Mouse (Mus musculus): ENCODE data around the gene Nfib. TPM values are rescaled to one million over a fixed set of nuclear protein-coding genes. Genes with fewer than 3 reads are reported as not detected.

Nfib gene
- polyA plus RNA-seq, 1 experiment from 2014 or later: 41.4 TPM

DNA sequence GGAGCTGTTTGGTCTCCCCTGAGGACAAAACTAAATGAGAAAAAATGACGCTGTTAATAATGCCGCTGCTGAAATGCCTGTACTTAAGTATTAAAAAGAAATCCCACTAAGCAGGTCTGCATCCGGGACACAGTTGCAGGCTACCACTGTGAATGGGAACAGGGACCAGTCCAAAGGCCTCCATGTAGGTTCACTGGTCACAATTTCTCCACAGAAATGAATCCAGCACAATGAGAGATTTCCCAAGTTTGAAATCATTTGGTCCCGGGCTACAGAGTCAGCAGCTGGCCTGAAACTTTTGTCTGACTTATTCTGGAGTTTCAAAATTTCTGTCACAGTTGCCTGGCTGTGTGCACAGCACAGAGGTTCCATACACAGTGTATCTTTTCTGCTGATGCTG lies 195.8 kb downstream of the Nfib start:
- Histone ChIP-seq H3K27me3 (replicated peaks) (no peaks in the 10 kb centered on the region), H3K9ac (0 out of 2 replicates have a peak overlapping the region, but pooled peaks have one; percentile 3), H3K9me3 (no peaks in the 10 kb centered on the region), H3K36me3 (no peaks in the 10 kb centered on the region), H3K4me1 (replicated peaks) (peaks cover 16% of the 10 kb centered on the region), H3K4me3 (replicated peaks) (no peak overlapping the region), H3K27ac (peak overlapping the region; percentile 100), H3K4me2 (replicated peaks) (peak overlapping the region; percentile 12)
- 28% methylated on average over 4 of the region's 4 CpGs for WGBS
- no peak for ATAC-seq

DNA sequence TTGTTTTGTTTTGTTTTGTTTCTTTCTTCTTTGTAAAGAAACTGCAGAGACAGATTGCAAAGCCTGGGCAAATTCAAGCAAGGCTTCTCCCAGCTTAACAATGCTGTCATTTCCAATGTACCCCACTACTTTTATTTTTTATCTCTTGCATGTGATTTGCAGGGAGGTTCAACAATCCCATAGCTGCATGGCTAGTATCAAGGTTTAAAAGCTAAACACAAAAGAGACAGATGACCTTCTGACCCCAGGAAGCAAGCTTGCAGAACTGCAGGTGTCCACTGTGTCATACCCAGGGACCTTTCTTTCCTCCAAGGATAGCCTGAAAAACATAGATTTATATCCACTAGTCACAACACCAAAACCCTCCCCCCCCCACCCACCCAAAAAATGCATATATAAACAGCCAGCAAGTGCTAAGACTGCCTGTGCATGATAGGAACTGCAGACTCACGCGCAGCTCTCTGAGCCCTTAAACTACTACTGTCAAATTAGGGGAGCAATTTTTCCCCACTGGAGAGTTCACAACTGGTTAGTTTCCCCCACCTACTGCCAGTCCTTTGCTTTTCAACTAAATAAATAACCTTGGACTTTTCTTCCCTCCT lies 196.3 kb downstream of the Nfib start:
- H3K4me1 ChIP-seq (replicated peaks): peaks cover 16% of the 10 kb centered on the region
- no peaks in the 10 kb centered on the region for H3K27me3 ChIP-seq (replicated peaks)
- H3K4me2 ChIP-seq (replicated peaks): peak overlapping the region; percentile 12
- H3K4me3 ChIP-seq (replicated peaks): no peak overlapping the region
- H3K36me3 ChIP-seq: no peaks in the 10 kb centered on the region
- H3K9me3 ChIP-seq: no peaks in the 10 kb centered on the region
- H3K9ac ChIP-seq: no peak overlapping the region
- no peak for ATAC-seq
- WGBS: 39% methylated on average over 2 of the region's 2 CpGs
- peak overlapping the region; percentile 100 for H3K27ac ChIP-seq

DNA sequence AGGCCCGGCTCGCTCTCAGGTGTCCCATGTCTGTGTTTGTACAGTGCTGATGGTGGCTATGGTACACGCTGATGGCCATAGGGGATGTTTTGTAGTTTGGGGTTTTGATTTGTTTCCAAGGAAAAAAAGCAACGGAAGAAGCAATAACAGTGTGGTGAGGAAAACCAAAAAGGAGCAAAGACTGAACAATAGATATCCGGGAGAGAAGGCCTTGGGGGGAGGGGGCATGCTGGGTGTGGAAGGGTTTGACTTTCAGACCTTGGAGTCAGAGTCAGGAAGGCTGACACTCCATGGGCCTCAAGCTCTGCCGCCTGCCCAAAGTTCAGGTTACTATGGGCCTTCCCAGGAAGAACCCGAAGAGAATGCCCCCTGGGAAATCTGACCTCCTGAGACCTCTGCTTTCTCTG lies 197.3 kb downstream of the Nfib start:
- H3K27me3 ChIP-seq (replicated peaks): no peaks in the 10 kb centered on the region

DNA sequence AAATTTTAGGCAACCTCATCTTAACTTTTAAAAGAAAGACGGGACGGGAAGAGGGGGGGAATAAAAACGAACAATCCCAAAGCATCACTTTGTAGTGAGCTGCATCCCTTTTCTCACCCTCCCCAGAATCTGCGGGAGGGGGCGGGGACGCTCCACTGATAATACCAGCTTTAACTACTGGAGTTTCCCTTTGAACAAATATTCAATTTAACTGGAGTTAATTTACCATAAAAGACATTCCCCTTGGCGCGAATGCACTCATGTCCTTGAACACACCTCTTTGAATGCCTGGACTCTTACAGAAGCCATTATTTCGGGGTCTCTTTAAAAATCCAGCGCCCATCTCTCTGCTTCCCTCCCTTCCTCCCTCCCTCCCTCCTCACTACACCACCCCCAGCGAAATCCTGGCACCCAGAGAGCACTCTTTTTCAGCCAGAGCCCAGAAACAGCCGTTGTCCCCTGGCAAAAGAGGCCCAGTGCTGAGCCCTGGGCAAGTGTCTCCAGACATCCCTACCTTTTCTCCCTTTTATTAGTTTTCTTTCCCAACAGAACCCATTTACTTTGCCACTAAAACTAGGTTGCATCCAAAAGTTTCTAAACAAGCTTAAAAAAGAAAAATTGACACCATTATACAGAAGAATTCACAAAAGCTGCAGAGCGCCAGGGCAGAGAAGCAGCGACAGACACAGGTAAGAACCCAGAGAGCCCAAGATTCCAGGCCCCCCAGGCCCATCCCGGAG lies 197.8 kb downstream of the Nfib start:
- Histone ChIP-seq H3K4me2 (replicated peaks) (peak overlapping the region; percentile 97), H3K27me3 (replicated peaks) (no peaks in the 10 kb centered on the region), H3K4me3 (replicated peaks) (peak overlapping the region; percentile 95), H3K9ac (peak overlapping the region; percentile 99), H3K27ac (peak overlapping the region; percentile 100), H3K4me1 (replicated peaks) (peaks cover 16% of the 10 kb centered on the region), H3K9me3 (no peaks in the 10 kb centered on the region), H3K36me3 (no peaks in the 10 kb centered on the region)
- WGBS: 8% methylated on average over 15 of the region's 15 CpGs
- no peak for ATAC-seq

More for the DNA sequence above, 197.3 kb downstream of the Nfib start:
- peak overlapping the region; percentile 95 for H3K4me3 ChIP-seq (replicated peaks)
- H3K4me2 ChIP-seq (replicated peaks): peak overlapping the region; percentile 97
- H3K27ac ChIP-seq: peak overlapping the region; percentile 100
- 20% methylated on average over 7 of the region's 7 CpGs for WGBS
- no peaks in the 10 kb centered on the region for H3K9me3 ChIP-seq
- H3K9ac ChIP-seq: peak overlapping the region; percentile 39
- no peak for ATAC-seq
- H3K4me1 ChIP-seq (replicated peaks): peaks cover 16% of the 10 kb centered on the region
- H3K36me3 ChIP-seq: no peaks in the 10 kb centered on the region

DNA sequence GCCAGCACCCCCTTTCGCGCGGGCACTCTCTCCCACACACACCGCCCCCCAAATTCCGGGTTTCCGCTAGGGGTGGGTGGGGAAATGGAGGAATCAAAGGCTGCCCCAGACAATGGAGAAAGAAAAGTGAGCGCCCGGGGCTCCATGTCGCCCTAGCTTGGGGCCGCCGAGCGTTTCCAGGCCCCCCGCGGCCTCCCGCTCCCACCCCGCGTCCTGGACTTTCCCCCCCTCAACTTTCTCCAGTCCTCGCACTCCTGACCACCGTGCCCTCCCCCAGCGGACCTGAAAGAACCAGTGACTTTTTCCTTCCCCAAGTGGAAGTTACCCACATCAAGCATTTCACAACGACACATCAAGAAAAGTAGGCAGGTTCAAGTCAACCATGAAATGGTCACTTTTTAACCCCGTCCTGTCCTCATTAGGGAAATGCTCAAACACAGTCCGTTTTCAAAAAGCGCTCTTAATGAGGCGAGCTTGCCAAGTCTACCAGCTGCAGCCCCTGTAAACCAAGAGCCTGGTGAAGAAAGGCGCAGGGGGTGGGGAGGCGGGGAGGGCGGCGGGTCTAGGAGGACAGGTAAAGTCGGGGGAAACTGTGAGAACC lies 198.7 kb downstream of the Nfib start:
- no peaks in the 10 kb centered on the region for H3K36me3 ChIP-seq
- H3K4me3 ChIP-seq (replicated peaks): peak overlapping the region; percentile 95
- H3K27ac ChIP-seq: peak overlapping the region; percentile 100
- peak; percentile 41 for ATAC-seq
- no peaks in the 10 kb centered on the region for H3K9me3 ChIP-seq
- WGBS: under 1% methylated on average over 30 of the region's 30 CpGs
- peak overlapping the region; percentile 97 for H3K4me2 ChIP-seq (replicated peaks)
- H3K27me3 ChIP-seq (replicated peaks): no peaks in the 10 kb centered on the region
- peaks cover 16% of the 10 kb centered on the region for H3K4me1 ChIP-seq (replicated peaks)
- peak overlapping the region; percentile 99 for H3K9ac ChIP-seq

DNA sequence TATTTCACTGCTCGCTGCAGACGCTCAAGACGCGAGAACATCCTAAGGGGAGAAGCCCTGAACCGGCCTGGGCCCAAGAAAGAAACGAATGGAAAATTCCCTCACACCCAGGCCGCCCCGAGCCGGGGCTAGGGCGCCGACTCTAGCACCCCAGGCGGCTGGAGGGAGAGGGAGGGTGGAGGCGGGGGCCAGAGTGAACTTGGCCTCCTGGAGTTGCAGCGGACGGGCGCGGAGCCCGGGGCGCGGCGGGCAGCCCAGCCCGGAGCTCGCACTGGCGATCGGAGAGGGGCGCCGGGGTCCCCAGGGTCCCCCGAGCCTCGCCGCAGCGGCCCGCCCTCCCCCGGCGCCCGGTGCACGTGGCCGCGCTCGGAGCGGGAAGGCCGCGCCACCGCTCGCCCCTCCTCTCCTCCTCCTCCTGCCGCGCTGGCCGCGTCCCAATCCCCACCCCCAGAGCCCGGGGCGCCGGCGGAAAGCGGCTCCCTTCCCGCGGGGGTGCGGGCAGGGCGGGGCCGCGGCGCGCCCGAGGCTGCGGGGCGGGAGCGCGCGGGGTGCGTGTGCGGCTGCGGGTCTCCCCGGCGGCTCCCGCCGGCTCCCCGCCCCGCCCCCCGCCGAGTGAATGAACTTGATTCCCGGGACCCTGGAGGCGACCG lies 199.3 kb downstream of the Nfib start:
- Histone ChIP-seq H3K4me3 (replicated peaks) (peak overlapping the region; percentile 95), H3K4me1 (replicated peaks) (peaks cover 16% of the 10 kb centered on the region), H3K36me3 (no peaks in the 10 kb centered on the region), H3K9ac (peak overlapping the region; percentile 99), H3K4me2 (replicated peaks) (peak overlapping the region; percentile 97), H3K27me3 (replicated peaks) (no peaks in the 10 kb centered on the region), H3K27ac (peak overlapping the region; percentile 100), H3K9me3 (no peaks in the 10 kb centered on the region)
- under 1% methylated on average over 50 of the region's 81 CpGs for WGBS
- peak; percentile 77 for ATAC-seq

DNA sequence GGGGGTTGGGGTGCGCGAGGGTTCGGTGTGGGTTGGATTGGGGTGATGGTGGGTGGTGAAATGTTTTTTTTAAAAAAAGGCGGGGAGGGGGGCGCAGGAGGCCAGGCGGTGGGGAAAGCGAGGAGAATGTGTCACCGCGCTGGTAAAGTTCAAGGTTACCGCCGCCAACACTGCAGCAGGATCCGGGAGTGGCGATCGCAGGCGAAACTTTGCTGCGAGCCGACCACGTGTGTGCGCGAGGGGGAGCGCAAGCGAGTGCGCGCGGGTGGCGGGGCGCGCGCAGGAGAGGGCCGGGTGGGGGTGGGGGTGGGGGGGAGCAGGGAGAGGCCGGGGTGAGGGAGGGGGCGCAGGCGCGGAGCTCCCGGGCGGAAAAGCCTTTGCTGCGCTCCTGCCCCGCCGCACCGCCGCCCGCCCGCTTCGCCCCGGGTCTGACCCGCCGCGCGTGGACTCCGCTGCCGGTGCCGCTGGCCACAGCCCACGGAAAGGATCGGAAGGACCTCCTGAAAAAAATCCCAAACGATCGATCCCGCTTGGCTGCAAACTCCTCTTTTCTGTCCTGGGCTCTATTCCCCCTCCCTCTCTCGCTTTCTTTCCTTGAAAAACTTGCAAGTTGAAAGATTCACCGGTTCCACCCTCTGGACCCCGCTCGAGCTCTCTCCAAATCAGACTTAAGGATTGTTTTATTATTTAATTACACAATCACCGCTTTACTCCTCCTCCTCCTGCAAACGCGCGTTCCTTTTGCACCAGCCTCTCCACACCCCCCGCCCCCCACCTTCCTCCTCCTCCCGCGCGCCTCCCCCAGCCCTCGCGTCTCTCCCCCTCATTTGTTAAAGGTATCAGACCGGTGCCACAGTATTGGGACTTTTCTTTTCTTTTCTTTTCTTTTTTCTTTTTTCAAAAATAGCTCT lies 200.2 kb downstream of the Nfib start:
- Histone ChIP-seq H3K4me2 (replicated peaks) (peak overlapping the region; percentile 97), H3K27ac (peak overlapping the region; percentile 100), H3K9ac (peak overlapping the region; percentile 99), H3K4me1 (replicated peaks) (peaks cover 17% of the 10 kb centered on the region), H3K4me3 (replicated peaks) (peak overlapping the region; percentile 95), H3K36me3 (no peaks in the 10 kb centered on the region), H3K9me3 (no peaks in the 10 kb centered on the region), H3K27me3 (replicated peaks) (no peaks in the 10 kb centered on the region)
- under 1% methylated on average over 53 of the region's 72 CpGs for WGBS
- peak; percentile 67 for ATAC-seq

DNA sequence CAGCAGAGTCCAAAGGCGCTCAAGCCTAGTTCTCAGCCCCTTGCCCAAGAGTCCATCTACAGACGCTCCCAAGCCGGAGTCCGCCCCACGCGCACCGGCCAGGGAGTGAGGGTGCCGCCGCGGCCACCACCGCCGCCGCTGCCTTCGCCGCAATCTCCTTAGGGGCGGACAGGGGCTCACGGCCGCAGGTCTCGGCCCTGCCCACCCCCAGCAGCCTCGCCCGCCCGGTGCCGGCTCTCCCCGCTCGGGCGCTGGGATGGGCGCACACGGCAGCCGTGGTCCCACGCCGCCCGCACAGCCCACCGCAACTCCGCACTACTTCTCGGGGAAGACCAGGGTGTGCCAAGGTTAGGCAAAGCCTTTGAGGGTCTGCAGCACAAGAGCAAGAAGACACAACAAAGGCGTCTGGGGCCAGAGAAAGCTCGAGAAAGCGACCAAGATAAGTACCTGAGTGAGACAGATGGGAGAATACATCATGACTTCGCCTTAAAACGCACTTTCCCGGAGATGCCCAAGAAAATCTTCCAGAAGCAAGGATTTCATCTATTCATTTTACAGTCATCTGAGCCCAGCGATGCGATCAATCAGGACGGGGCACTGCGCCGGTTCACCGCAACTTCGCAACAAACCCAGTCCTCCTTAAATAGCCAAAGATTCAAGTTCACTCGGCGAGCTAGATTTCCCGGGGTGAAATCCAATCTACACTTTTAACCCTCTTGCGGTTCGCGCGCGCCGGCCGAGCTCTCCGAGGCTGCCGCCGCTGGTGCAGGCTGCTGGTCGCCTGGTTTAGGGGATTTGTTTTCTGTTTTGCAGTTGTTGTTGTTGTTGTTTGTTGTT lies 201.0 kb downstream of the Nfib start:
- Histone ChIP-seq H3K9ac (peak overlapping the region; percentile 99), H3K27me3 (replicated peaks) (no peaks in the 10 kb centered on the region), H3K36me3 (no peaks in the 10 kb centered on the region), H3K4me1 (replicated peaks) (peaks cover 21% of the 10 kb centered on the region), H3K4me3 (replicated peaks) (peak overlapping the region; percentile 95), H3K9me3 (no peaks in the 10 kb centered on the region), H3K4me2 (replicated peaks) (peak overlapping the region; percentile 97), H3K27ac (peak overlapping the region; percentile 100)
- ATAC-seq: no peak
- WGBS: under 1% methylated on average over 62 of the region's 62 CpGs

DNA sequence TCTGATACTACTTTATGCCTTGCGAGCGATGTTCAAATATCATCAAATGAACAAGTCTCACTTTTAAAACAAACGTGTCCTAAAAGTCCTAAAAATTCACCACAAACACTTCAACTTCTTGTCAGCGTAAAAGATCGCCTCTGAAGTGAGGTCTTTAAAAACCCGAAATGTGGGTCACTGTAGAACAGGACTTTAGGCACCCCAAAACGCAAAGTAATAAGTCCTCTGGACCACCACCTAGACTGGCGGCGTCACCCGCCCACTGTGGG lies 201.6 kb downstream of the Nfib start:
- no peak for ATAC-seq
- Histone ChIP-seq H3K36me3 (no peaks in the 10 kb centered on the region), H3K4me1 (replicated peaks) (peaks cover 16% of the 10 kb centered on the region; the same call in 1 of the 2 replicates), H3K9ac (peak overlapping the region; percentile 99), H3K4me3 (replicated peaks) (peak overlapping the region; percentile 95), H3K9me3 (no peaks in the 10 kb centered on the region), H3K27me3 (replicated peaks) (no peaks in the 10 kb centered on the region), H3K4me2 (replicated peaks) (peak overlapping the region; percentile 97), H3K27ac (peak overlapping the region; percentile 100)
- under 1% methylated on average over 10 of the region's 10 CpGs for WGBS

DNA sequence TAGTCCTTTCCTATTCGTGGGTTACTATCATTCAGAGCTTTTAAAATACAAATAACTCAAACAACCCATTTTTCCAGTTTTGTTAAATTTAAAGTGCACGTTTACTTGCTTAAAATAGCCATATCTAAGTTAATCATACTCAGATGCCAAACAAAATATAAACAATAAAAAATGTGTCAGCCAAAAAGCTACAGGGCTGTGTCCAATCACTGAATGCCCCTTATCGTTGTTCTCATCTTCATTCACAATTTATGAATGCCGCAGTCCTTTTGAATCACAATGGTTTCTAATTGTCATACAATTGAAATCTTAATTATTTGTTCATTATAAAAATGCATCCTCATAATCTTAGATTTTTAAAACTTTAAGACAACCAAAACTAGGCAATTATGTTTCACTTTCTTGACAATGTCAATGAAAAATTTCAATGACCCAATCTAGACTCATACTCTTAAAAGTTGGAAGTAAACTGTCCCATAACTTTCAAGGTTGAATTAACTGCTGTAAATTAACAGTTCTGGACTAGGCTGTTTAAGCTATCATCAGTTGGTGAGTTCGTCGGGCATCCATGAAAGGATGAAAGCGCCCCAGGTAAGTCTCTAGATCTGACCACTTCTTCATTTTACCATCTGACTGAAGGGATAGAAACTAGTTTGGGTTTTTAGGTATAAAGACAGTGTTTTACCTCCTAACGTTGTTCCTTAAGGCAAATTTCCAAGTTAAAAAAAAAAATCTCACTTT lies 202.1 kb downstream of the Nfib start:
- 9% methylated on average over 8 of the region's 8 CpGs for WGBS
- peaks cover 16% of the 10 kb centered on the region; the same call in 1 of the 2 replicates for H3K4me1 ChIP-seq (replicated peaks)
- H3K27me3 ChIP-seq (replicated peaks): no peaks in the 10 kb centered on the region
- no peak for ATAC-seq
- H3K4me3 ChIP-seq (replicated peaks): peak overlapping the region; percentile 95
- peak overlapping the region; percentile 99 for H3K9ac ChIP-seq
- no peak overlapping the region for H3K27ac ChIP-seq
- H3K36me3 ChIP-seq: no peaks in the 10 kb centered on the region
- H3K9me3 ChIP-seq: no peaks in the 10 kb centered on the region
- peak overlapping the region; percentile 97 for H3K4me2 ChIP-seq (replicated peaks)

Measured in intestine, embryonic 15.5 days (tissue).